Mouse (Mus musculus) layer of hippocampus, postnatal 36 days (tissue): Measurements from ENCODE around the gene Olfr1346. TPM values are rescaled to one million over a fixed set of nuclear protein-coding genes. Genes with fewer than 3 reads are reported as not detected.
"Not testable (repeated sequence)": the region's sequence is repeated elsewhere in the genome, so short reads cannot be mapped to it uniquely, and the experiment has no call there.

Experiments used
- DNase-seq, 2 experiments: peaks; one replicate each; pipeline ENCODE4 v3.0.0; 2022
- total RNA-seq, 2 experiments: library from RNA; stranded (reverse); gene quantifications; 2 replicates each; pipeline ENCODE4 v1.2.3; 2021

Gene Olfr1346
- total RNA-seq, result not detected

DNA sequence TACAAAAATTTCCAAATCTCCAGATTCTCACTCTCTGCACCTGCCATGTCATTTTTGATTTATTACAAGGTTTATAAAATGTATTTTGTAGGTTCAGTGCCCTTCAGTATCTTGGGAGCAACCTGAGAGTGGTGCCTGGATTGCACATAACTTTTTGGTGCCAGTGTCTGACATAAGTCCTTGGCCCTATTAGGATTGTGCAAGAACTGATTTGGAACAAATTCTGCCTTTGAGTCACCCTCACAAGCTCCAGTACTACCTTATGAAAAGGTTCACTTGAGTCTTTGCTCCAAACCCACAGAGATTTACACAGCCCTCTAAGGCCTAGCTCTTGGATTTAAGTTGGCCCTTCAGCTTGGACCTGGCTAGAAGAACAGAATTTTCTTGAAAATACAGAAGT lies at the start of gene Olfr1346:
Gene Olfr1346 (plus strand): TSS at position 151 of the 400 bp plus-strand sequence.
- no peak for DNase-seq

DNA sequence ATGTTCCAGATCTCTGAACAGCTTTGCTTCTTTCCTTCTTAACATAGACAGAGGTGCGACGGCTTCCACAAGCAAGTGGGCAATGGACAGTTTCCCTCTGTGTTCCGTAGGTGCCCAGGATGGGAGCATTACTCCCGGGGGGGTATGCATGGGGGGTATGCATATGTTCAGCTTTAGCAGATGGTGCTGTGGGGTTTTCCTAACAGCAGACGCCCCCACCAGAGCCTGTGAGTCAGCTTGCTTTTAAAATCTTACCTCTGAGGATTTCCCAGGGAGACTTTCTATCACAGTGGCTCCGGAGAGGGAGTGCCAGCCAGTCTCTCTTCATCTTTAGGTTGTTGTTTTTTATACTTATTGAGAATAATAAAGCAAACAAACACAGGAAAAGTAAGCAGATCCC lies 47.0 kb upstream of the Olfr1346 start:
- peak in 1 of 2 experiments; percentile 9 for DNase-seq

DNA sequence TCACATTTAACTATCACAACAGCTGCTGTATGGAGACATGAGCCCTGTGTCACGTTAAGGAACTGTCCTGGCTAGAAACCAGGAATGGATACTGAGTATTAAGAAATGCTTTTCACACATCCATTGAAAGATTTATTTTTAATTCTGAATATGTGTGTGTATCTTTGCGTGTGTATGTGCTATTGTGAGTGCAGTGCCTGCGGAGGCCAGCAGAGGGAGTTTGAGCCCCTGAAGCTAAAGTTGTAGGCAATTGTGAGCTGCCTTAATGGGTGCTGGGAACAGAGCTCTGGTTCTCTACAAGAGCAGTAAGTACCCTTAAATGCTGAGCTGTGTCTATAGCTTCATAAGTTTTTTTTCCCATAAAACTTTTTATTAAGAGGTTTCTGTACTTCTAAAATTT lies 37.5 kb upstream of the Olfr1346 start:
- no peak for DNase-seq

DNA sequence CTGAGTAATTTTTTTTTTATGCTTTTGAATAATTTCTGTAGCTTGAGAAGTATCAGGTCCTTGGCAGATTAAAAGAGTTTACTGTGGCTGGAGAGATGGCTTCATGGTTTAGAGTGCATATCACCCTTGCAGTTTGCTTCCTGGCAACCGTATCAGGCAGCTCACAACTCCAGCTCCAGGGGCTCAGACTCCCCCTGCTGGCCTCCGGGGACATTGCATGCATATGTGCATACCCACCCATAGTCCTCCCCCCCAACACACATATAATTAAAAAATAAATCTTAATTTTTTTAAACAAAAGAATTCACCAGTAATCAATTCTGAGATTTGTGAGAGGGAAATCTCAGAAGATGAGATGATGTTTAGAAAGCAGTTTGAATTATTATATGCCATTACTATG lies 36.6 kb upstream of the Olfr1346 start:
- no peak for DNase-seq

DNA sequence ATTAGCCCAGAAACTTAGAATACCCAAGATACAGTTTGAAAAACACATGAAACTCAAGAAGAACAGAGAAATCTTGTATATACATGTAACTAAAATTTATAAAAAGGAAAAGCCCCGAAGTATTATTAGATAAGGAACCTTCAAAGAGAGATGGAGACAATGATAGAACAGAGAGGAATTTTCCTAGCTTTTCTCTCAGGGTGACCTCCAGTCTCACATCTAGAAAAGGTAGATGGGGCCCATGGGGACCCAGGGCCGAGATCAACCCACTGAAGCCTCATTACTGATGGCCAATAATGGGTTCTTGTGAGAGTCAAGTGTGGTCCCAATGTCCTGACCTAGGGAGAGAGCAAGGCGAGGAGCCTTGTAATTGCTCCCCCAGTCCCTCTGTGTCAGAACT lies 28.5 kb upstream of the Olfr1346 start, which contains the start of gene Olfr1344:
Gene Olfr1344 (plus strand): TSS at position 301 of the 400 bp plus-strand sequence.
- no peak for DNase-seq

DNA sequence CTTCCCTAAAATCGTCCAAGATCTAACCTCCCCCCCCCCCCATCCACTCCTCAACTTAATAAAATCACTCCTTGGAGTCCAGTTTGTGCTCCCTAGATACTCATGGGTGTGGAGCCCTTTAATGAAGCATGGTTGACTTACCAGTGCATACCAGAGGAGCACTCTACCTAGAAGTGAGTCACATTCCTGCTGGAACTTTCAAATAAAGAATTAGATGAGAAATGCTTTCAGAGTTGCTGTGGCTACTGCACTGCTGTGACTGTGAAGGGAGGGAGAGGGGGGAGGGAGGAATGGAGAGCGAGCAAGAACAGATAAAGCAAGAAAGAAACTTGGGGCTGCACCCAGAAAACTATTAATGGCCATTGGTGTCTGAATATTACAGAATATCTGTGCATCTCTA lies 25.7 kb upstream of the Olfr1346 start:
- no peak for DNase-seq

DNA sequence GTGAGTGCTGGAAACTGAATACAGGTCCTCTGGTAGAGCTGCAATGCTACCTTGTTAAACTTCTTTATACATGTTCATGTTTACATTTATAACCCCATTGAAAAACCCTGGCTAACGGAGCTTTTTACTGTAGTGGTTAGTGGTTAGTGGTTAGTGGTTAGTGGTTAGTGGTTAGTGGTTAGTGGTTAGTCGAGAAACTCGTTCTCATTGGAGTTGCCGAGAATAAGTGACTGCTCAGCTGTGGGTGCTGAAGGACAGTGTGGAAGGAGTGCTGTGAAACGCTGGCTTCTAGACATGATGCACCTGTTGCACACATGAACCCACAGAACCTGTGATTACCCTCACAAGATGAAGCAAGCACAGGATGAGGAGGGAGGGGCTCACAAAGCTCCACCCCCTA lies 19.1 kb upstream of the Olfr1346 start:
- DNase-seq, result no peak

DNA sequence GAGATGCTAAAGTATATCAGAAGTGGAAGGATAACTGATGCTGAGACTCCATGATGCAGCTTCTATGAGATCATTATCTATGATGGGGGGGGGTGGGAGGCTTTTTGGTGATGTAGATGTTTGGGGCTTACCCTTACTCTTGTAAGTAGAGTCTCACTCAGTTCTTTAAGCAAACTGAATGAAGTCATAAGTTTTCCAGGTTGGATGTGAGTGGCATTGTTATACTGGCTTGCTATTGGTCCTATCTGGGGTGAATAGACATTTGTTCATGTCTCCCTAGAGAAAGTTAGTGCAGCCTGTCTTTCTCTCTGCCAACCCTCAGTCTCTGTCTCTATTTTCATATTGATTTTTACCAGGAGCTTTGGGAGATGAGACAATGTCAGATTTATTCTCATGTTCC lies 11.0 kb upstream of the Olfr1346 start, which contains the start of gene Olfr1336:
Gene Olfr1336 (plus strand): TSS at position 301 of the 400 bp plus-strand sequence.
- no peak for DNase-seq

DNA sequence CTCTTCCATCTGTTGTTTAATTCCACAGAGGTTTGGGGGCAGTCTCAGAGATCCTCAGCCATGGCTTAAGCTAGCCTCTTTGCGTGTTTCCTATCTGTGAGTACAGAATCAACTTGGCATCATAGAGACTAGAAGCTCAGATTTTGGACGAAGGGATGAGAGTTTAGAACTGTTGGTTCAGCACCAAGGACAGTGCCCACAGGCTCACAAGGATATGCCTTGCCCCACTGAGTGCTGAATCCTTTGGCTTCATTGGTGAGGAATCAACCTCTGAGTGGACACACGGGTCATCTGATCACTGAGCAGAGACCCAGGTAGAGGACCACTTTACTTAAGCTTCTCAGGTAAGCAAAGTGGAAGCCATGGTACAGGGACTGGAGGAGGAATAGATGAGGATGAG lies 10.5 kb upstream of the Olfr1346 start:
- no peak for DNase-seq

DNA sequence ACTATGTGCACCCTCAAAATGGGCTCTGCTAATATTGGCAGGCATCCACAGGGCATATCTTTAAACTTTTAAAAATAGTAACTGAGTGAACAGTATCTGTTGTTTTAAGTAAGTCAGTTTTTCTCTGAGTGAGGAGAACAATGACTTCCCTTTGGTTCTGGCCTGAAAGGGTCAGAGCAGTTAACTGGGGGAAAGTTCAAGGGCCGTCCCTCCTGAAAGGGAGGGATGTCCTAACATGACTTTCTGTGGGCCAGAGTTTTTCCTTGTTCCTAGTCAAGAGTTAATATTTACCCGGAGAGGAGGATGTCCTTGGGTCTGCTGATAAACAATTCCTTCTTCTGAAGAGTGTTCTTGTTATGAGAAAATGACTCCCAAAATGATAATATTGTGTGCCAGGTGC lies 10.7 kb downstream of the Olfr1346 start:
- DNase-seq, result not testable (repeated sequence)

DNA sequence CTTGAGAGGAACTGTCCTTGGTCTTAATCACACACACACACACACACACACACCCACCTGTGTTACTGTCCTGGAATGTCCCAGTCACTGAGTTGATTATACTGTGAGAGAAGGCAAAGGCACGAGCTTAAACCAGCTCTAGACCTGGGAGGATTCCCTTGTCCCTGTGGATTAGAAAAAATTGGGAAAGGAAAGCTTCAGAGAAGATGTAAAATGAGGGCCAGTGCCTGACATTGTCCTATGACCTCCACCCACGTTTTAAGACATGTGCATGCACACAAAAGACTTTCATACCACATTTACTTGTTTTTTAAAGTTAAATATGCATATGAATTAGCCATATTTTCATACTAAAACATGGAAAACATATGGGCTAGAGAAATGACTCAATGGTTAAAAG lies 19.9 kb downstream of the Olfr1346 start, which contains the start of gene Olfr5:
Gene Olfr5 (minus strand): TSS at position 101 of the 400 bp plus-strand sequence.
- DNase-seq, result no peak

DNA sequence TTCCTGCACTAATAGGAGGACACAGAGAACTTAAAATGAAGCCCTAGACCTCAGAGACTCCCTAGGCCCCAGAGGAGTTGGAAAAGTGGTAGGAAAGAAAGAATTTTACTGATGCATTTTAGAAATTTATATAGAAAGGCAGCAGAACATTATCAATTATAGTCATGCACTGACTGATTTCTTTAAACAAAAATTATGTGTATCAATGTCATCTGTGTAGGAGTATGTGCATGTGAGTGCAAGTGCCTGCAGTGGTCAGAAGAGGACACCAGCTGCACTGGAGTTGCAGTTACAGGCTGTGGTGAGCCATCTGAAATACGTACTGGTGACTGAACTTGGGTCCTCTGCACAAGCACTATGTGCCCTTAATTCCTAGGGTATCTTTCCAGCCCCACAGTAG lies 32.8 kb downstream of the Olfr1346 start, which contains the start of gene Olfr1347:
Gene Olfr1347 (minus strand): TSS at position 101 of the 400 bp plus-strand sequence.
- DNase-seq, result no peak

DNA sequence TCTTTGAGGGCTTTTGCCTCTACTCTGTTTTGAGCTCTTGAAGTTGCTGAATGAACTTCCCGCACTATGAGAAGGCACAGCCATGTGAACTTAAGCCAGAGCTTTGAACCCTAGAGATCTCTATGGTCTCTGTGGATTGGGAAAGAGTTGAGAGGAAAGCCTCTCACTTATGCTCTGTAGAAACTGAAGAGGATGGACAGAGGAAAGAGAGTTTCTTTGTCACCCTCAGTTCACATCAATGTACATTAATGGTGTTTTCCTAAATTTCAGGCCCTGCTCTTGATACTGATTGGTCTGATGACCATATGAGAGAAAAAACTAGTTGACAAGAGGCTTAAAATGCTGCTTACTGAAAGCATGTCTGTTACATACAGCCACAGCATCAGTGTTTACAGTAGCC lies 41.7 kb downstream of the Olfr1346 start, which contains the start of gene Olfr1348:
Gene Olfr1348 (minus strand): TSS at position 101 of the 400 bp plus-strand sequence.
- DNase-seq, result no peak

DNA sequence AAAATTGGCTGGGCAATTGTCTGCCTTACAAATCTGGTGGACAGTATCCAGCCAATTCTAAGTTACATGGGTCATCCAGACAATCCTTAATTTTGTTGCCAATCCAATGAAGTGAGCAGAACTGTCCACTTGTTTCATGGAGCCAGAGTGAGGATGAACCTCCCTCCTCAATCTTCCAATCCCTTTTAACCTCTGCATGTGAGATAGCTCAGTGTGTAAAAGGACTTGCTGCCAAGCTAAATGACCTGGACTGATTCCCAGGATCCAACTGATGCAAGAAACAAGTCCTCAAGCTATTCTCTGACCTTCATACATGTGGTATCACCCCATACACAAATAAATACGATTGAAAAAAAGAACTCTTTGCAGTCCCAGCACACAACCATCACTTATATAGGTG lies 54.8 kb downstream of the Olfr1346 start:
- DNase-seq, result no peak

DNA sequence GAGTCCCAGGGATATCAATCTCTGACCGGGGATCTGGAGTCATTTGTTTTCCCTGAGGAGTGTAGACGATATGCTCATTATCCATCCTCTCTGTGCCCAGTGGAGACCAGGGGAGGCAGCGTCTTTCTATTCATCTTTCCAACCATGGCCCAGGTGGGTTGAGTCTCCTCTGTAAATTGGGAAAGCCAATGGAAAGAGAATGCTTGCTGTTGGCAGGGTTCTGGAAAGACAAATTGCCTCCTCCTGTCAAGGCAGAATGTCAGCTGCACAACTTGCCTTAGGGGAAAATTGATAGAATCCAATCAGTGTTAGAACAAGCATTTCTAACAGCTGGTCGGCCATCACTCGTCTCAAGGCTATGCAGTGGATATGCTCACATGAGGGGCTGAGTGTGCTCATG lies 55.9 kb downstream of the Olfr1346 start, which contains the start of gene Olfr1349:
Gene Olfr1349 (minus strand): TSS at position 101 of the 400 bp plus-strand sequence.
- DNase-seq, result no peak

DNA sequence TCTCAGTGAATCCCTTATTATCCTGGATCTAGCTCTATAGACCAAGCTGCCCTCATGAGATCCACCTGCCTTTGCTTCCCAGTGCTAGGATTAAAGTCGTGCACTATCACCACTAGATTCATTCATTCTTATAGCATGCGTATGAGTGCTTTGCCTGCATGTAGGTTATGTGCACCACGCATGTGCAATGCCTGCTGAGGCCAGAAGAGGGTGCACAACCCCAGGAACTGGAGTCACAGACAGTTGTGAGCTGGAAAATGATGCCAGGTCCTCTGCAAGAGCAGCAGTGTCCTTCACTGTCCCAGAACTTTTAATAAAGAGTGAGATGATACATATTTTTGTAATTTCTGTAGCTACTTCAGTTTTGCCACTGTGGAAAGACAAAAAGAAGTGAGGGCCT lies 58.1 kb downstream of the Olfr1346 start:
- DNase-seq, result no peak

DNA sequence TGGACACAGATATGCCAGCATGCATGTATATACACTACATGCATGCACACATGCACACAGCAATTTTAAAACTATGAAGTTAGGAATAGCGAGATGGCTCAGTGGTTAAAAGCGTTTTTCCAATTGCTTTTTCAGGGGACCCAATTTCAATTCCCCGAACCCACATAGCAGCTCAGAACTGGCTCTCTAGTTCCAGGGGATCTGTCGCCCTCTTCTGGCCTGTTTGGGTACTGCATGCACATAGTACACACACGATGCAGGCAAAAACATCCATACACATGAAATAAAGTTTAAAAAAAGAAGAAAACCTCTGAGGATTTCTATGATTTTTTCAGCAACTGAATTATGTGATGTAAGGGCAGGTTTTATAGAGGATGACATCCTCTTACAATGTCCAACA lies 59.2 kb downstream of the Olfr1346 start:
- no peak for DNase-seq

Other genes starting within 250 kb of the Olfr1346 start
- gene Zscan5b, start 244.8 kb upstream of the Olfr1346 start, total RNA-seq, result not detected
- gene Epp13, start 214.4 kb upstream of the Olfr1346 start, total RNA-seq, result not detected
- gene Zfp667, start 180.5 kb upstream of the Olfr1346 start, total RNA-seq, result 10 to 100 TPM; 17.6 to 19.0 TPM
- gene Zfp583, start 135.8 kb upstream of the Olfr1346 start, total RNA-seq, result 10 to 100 TPM; 10.4 to 13.1 TPM
- gene Gm3854, start 123.3 kb upstream of the Olfr1346 start, total RNA-seq, result 1 to 10 TPM; 6.0 to 8.0 TPM
- gene Zfp78, start 103.8 kb upstream of the Olfr1346 start, total RNA-seq, result 1 to 10 TPM; 5.3 to 5.8 TPM
- 10 to 100 TPM in 1 of 2 experiments, 1 to 10 TPM in 1; 6.0 to 12.0 TPM for gene Zfp28, start 83.8 kb upstream of the Olfr1346 start, total RNA-seq
- 10 to 100 TPM; 21.3 to 24.2 TPM for gene Smim17, start 68.4 kb upstream of the Olfr1346 start, total RNA-seq
- under 1 TPM; 0.45 to 0.68 TPM for gene Gm20715, start 56.8 kb upstream of the Olfr1346 start, total RNA-seq
- 1 to 10 TPM in 1 of 2 experiments, under 1 TPM in 1; 0.99 to 2.4 TPM for gene Olfr1344, start 28.4 kb upstream of the Olfr1346 start, total RNA-seq
- gene Olfr1336, start 10.9 kb upstream of the Olfr1346 start, total RNA-seq, result under 1 TPM; 0.08 to 0.12 TPM
- gene Olfr5, start 19.8 kb downstream of the Olfr1346 start, total RNA-seq, result not detected
- not detected for gene Olfr1347, start 32.7 kb downstream of the Olfr1346 start, total RNA-seq
- gene Olfr1348, start 41.6 kb downstream of the Olfr1346 start, total RNA-seq, result not detected
- not detected for gene Olfr1349, start 55.8 kb downstream of the Olfr1346 start, total RNA-seq
- not detected for gene Olfr1350, start 97.7 kb downstream of the Olfr1346 start, total RNA-seq
- gene Zim1, start 229.3 kb downstream of the Olfr1346 start, total RNA-seq, result 10 to 100 TPM in 1 of 2 experiments, 1 to 10 TPM in 1; 8.9 to 10.5 TPM